Mouse (Mus musculus): Measurements from ENCODE around the gene Ubqln4.

Ubqln4 gene

DNA sequence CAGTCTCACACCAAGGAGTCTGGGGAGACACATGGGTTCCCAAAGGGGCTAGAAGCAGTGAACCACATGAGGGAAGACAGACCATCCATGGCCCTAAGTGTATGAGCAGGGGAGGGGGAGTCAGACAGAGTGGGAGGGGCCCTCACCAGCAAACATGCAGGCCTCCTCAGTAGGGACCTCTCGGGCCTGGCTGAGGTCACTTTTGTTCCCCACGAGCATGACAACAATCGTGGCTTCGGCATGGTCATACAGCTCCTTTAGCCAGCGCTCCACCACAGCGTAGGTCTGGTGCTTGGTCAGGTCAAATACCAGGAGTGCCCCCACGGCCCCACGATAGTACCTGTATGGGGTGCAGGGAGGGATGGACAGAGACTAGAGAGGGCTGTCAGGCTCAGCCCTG, 10.4 kb upstream of the Ubqln4 start:
- no peak for DNase-seq

- DNase-seq, result no peak
Observed at GRCm38 (mm10) chr3:88543651-88544410, 9.7 kb upstream of the Ubqln4 start.

- DNase-seq, result no peak
Observed at GRCm38 (mm10) chr3:88544514-88544913, 9.0 kb upstream of the Ubqln4 start.

DNA sequence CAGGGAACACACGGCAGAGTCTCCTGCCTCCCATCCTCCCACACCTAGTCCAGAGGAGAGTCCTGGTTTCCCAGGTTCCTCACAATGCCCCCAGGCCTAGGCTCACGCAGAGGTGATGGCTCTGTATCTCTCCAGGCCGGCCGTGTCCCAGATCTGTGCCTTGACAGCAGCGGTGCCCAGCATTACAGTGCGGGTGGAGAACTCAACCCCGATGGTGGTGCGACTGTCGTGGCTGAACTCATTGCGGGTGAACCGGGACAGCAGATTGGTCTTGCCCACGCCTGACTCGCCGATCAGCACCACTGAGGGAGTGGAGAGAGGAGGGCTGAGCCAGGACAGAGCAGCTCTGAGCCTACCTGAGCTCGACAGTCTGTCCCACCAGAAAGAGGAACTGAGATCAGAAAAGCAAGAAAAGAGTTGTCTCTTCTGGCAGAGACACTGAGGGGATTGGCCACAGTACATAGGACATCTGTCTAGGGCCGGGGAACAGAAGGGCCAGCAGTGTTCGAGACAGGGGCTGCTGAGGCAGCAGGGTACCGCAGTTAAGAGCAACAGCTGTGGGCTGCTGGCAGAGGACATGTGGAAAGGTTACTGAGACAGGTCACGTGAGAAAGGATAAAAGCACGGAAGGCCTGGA, 8.5 kb upstream of the Ubqln4 start:
- DNase-seq, result peak; percentile 37

- DNase-seq, result no peak
Observed at GRCm38 (mm10) chr3:88546674-88547418, 6.7 kb upstream of the Ubqln4 start.

GRCm38 (mm10) chr3:88548180-88548917, 5.2 kb upstream of the Ubqln4 start, which contains the start of gene Rab25:
TSS of gene Rab25 (minus strand) at chr3:88548300.
- no peak for DNase-seq

- no peak for DNase-seq
Observed at GRCm38 (mm10) chr3:88551586-88551985, 2.0 kb upstream of the Ubqln4 start.

DNA sequence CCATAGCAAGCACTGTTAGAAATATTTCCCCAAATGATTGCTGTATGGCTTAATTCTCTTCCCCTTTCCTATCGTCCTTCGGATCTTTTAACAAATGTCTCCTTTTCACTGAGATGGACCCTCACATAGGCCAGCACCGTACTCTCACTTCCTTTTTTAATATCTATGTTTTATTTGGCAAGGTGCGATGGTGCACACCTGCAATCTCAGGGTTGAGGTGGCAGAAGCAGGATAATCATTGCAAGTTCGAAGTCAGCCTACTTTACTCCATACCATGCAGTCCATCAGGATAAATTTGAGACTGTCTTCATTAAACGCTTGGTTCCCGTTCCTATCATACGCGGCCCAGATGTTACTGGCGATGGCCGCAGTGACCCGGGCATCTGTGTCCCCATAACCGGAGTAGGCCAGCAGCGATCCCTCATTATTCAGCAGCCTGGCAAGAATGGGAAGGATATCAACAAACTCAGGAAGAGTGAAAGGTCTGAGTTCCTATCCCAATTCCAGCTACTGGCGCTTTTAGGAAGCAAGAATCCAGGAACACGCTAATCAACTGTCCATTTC, 1.4 kb upstream of the Ubqln4 start:
- DNase-seq, result no peak

DNA sequence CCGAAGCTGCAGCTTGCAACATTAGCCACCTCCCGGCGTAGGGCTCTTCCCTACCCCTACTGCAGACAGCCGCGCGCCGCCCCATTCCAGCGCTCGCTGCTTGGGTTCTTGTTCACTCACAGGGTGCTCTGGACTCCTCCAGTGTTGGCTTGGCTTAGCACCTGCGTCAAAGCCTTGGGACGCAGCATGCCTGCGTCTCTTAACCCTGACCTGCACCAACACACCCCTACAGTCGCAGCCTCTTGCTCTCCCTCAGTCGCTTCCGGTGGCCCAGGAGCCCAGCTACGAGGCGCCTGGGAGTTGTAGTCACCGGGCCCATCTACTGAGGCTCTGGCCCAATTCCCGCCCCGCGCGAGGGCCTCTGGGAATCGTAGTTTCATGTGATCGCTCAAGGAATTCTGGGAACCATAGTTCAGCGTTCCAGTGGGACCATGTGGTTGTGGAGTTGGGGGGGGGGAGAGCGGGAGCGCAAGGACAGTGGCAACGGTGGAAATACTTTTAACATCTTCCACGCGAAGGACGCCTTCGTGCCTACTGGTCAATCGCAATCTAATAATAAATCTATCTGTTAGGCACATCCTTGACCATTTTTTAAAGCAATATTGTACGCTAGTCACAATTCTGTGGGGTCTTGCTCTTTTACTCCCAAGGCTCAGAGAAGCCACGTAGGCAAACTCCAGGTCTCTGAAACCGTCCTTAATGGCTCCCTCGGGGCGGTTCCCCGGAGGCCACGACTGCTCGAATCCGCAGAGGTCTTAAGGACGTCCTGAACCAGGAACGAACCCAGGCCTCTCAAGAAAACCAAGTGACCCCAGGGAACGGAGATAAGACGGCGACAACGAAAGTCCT, 658 bp upstream of the Ubqln4 start, which contains the start of gene Lamtor2:
Lamtor2 (minus strand) TSS at position 399 of the 849 bp plus-strand sequence.
- DNase-seq, result peak; percentile 90 to 91

- peak in 1 of 2 experiments; percentile 71 for DNase-seq
Observed at GRCm38 (mm10) chr3:88553880-88554586, 475 bp downstream of the Ubqln4 start.

DNA sequence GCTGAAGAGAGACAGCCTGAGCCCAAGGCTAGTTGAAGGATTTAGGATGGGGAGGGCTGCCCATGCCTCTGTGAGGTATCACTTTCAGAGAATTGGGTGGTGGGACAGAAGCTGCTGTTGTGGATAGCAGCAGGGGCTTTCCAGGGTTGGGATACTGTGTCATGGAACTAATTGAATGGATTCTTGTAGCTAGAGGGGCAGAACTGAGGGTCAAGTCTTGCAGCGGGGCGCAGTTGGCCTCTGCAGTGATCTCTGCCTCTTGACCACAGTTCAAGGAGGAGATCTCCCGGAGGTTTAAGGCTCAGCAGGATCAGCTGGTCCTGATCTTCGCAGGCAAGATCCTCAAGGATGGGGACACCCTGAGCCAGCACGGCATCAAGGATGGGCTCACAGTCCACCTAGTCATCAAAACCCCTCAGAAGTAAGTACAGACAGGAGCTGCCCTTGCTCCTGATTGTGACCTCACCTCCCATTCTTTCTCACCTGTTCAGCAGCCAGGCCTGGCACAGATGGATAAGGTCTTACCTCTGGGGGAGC, 1.6 kb downstream of the Ubqln4 start:
- DNase-seq, result no peak

DNA sequence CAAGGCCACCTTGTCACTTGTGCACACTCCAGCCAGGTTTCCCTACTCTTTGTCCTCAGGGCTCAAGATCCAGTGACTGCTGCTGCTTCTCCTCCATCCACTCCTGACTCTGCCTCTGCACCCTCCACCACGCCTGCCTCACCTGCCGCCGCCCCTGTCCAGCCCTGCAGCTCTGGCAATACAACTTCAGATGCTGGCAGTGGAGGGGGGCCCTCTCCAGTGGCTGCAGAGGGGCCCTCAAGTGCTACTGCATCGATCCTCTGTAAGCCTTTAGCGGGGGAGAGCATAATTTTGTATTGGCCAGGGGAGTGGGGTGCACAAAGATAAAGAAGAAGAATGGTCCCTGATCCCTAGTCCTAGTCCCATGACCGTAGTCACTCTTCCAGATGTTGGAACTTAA, 2.2 kb downstream of the Ubqln4 start:
- DNase-seq, result no peak

DNA sequence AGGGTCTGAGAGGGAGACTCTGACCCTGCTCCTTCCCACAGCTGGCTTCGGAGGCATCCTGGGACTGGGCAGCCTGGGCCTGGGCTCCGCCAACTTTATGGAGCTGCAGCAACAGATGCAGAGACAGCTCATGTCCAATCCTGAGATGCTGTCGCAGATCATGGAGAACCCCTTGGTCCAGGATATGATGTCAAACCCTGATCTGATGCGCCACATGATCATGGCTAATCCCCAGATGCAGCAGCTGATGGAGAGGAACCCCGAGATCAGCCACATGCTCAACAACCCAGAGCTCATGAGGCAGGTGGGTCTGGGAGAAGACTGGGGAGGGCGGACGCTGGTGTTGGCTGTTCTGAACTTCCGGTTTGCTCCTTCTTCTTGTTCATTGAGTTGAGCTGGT, 3.1 kb downstream of the Ubqln4 start:
- no peak for DNase-seq

GRCm38 (mm10) chr3:88559596-88559995, 6.0 kb downstream of the Ubqln4 start:
- no peak for DNase-seq

GRCm38 (mm10) chr3:88561989-88562388, 8.4 kb downstream of the Ubqln4 start:
- no peak for DNase-seq

GRCm38 (mm10) chr3:88563442-88563841, 9.9 kb downstream of the Ubqln4 start:
- no peak for DNase-seq

GRCm38 (mm10) chr3:88563966-88564365, 10.4 kb downstream of the Ubqln4 start:
- DNase-seq, result no peak

DNA sequence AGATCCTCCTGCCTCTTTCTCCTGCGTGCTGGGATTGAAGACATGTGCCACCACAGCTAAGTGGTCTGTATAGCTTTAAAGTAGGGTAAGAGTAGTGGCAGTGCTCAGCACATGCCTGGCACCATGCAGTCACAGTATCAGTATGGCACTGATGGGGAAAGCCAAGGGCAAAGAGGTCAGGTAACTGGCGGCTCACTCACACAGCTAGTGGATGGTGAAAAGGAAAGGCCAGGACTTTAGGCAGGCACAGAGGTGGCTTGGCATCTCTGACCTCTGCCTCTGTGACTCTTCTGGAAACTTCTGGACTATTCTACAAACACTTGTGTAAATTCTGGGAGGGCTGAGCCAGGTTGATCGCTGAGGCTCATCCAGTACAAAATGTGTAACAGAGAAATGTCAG, 12.6 kb downstream of the Ubqln4 start:
- DNase-seq, result no peak

GRCm38 (mm10) chr3:88566536-88567061, 13.0 kb downstream of the Ubqln4 start:
- DNase-seq, result no peak

DNA sequence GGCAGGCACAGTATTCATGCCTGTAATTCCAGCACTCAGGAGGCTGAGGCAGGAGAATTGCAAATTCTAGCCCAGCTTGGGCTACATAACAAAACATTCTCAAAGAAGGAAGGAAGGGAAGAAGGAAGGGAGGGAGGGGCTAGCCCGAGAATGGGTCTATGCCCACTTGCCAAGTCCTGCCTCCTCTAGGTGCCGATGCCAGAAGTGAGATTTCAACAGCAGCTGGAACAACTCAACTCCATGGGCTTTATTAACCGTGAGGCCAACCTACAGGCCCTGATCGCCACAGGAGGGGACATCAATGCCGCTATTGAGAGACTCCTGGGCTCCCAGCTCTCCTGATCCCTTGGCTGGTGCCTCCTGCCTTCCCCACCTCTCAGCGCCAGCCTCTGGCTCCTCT, 14.3 kb downstream of the Ubqln4 start:
- DNase-seq, result no peak
